Mouse (Mus musculus) limb, embryonic 11.5 days (tissue): ENCODE data around the gene Olfr1179. TPM values are rescaled to one million over a fixed set of nuclear protein-coding genes. Genes with fewer than 3 reads are reported as not detected.

ENCODE experiments used
- polyA plus RNA-seq: library from polyadenylated mRNA; unstranded; fragments of >200 nt; fragmentation: Nextera tagmentation; extraction: Ambion mirVana; gene quantifications from 2 replicates; pipeline ENCODE4 v1.2.1, GENCODE M21; 2014

Olfr1179 gene
- polyA plus RNA-seq, 1 experiment from 2014 or later: not detected

Other genes starting within 250 kb of the Olfr1179 start
- not detected in 2 replicates for gene Olfr1168, start 224.6 kb downstream of the Olfr1179 start, polyA plus RNA-seq
- not detected in 2 replicates for gene Olfr1170, start 178.1 kb downstream of the Olfr1179 start, polyA plus RNA-seq
- not detected in 2 replicates for gene Olfr1173, start 126.6 kb downstream of the Olfr1179 start, polyA plus RNA-seq
- gene Olfr1174-ps, start 91.3 kb downstream of the Olfr1179 start, polyA plus RNA-seq: not detected in 2 replicates
- not detected in 2 replicates for gene Olfr1175-ps, start 79.2 kb downstream of the Olfr1179 start, polyA plus RNA-seq
- gene Olfr1176, start 69.7 kb downstream of the Olfr1179 start, polyA plus RNA-seq: not detected in 2 replicates
- not detected in 2 replicates for gene Olfr1177-ps, start 60.0 kb downstream of the Olfr1179 start, polyA plus RNA-seq
- gene Olfr1178, start 19.4 kb downstream of the Olfr1179 start, polyA plus RNA-seq: not detected in 2 replicates
- gene Olfr1180, start 12.7 kb upstream of the Olfr1179 start, polyA plus RNA-seq: not detected in 2 replicates
- gene Olfr1181, start 19.7 kb upstream of the Olfr1179 start, polyA plus RNA-seq: not detected in 2 replicates
- not detected in 2 replicates for gene Gm13757, start 42.7 kb upstream of the Olfr1179 start, polyA plus RNA-seq
- gene Olfr1183, start 48.4 kb upstream of the Olfr1179 start, polyA plus RNA-seq: not detected in 2 replicates
- not detected in 2 replicates for gene Olfr1184, start 77.1 kb upstream of the Olfr1179 start, polyA plus RNA-seq
- not detected in 2 replicates for gene Olfr1185-ps1, start 86.9 kb upstream of the Olfr1179 start, polyA plus RNA-seq
- not detected in 2 replicates for gene Olfr1186, start 112.1 kb upstream of the Olfr1179 start, polyA plus RNA-seq
- gene Olfr1188, start 150.5 kb upstream of the Olfr1179 start, polyA plus RNA-seq: not detected in 2 replicates
- not detected in 2 replicates for gene Olfr1189, start 180.0 kb upstream of the Olfr1179 start, polyA plus RNA-seq
- not detected in 2 replicates for gene Olfr1191-ps1, start 234.1 kb upstream of the Olfr1179 start, polyA plus RNA-seq
- not detected in 2 replicates for gene Olfr1192-ps1, start 242.1 kb upstream of the Olfr1179 start, polyA plus RNA-seq